Mouse (Mus musculus): ENCODE measurements around the gene Gm20605. TPM values are rescaled to one million over a fixed set of nuclear protein-coding genes. Genes with fewer than 3 reads are reported as not detected.
A peak's percentile ranks its signal among the peaks of the same experiment; 100 is the strongest.

Gm20605 gene
- total RNA-seq, 2 experiments from 2014 or later = 11.0 to 14.7 TPM

GRCm38 (mm10) chr5:137649251-137649650, 20.3 kb downstream of the Gm20605 start:
- no peak for DNase-seq (ENCODE audit: low spot score in 2 of 2)

- no peak for DNase-seq (ENCODE audit: low spot score in 2 of 2)
Measured at GRCm38 (mm10) chr5:137649669-137650571, 20.9 kb downstream of the Gm20605 start.

GRCm38 (mm10) chr5:137652474-137652873, 23.5 kb downstream of the Gm20605 start:
- peak in 1 of 2 experiments; percentile 55 for DNase-seq (ENCODE audit: low spot score in 2 of 2)

- no peak for DNase-seq (ENCODE audit: low spot score in 2 of 2)
Measured at GRCm38 (mm10) chr5:137653366-137653765, 24.4 kb downstream of the Gm20605 start.

- DNase-seq (ENCODE audit: low spot score in 2 of 2) = no peak
Measured at GRCm38 (mm10) chr5:137654746-137655145, 25.8 kb downstream of the Gm20605 start.

GRCm38 (mm10) chr5:137656977-137657376, 28.0 kb downstream of the Gm20605 start:
- DNase-seq (ENCODE audit: low spot score in 2 of 2) = peak; percentile 74 to 86

GRCm38 (mm10) chr5:137660064-137660688, 31.2 kb downstream of the Gm20605 start:
- no peak for DNase-seq (ENCODE audit: low spot score in 2 of 2)

- no peak for DNase-seq (ENCODE audit: low spot score in 2 of 2)
Measured at GRCm38 (mm10) chr5:137663057-137663456, 34.1 kb downstream of the Gm20605 start.

GRCm38 (mm10) chr5:137668971-137669370, 40.0 kb downstream of the Gm20605 start:
- DNase-seq (ENCODE audit: low spot score in 2 of 2) = no peak

- no peak for DNase-seq (ENCODE audit: low spot score in 2 of 2)
Measured at GRCm38 (mm10) chr5:137670240-137670639, 41.3 kb downstream of the Gm20605 start.

- DNase-seq (ENCODE audit: low spot score in 2 of 2) = no peak
Measured at GRCm38 (mm10) chr5:137671443-137672240, 42.7 kb downstream of the Gm20605 start.

- DNase-seq (ENCODE audit: low spot score in 2 of 2) = no peak
Measured at GRCm38 (mm10) chr5:137672361-137672760, 43.4 kb downstream of the Gm20605 start.

GRCm38 (mm10) chr5:137673015-137673414, 44.0 kb downstream of the Gm20605 start:
- DNase-seq (ENCODE audit: low spot score in 2 of 2) = no peak

- DNase-seq (ENCODE audit: low spot score in 2 of 2) = no peak
Measured at GRCm38 (mm10) chr5:137674786-137675185, 45.8 kb downstream of the Gm20605 start.

GRCm38 (mm10) chr5:137677859-137678258, 48.9 kb downstream of the Gm20605 start:
- DNase-seq (ENCODE audit: low spot score in 2 of 2) = peak in 1 of 2 experiments; percentile 58

- DNase-seq (ENCODE audit: low spot score in 2 of 2) = no peak
Measured at GRCm38 (mm10) chr5:137678736-137679135, 49.8 kb downstream of the Gm20605 start.

GRCm38 (mm10) chr5:137679726-137680125, 50.8 kb downstream of the Gm20605 start:
- no peak for DNase-seq (ENCODE audit: low spot score in 2 of 2)

GRCm38 (mm10) chr5:137682526-137682925, 53.6 kb downstream of the Gm20605 start:
- no peak for DNase-seq (ENCODE audit: low spot score in 2 of 2)

- DNase-seq (ENCODE audit: low spot score in 2 of 2) = no peak
Measured at GRCm38 (mm10) chr5:137683388-137684293, 54.7 kb downstream of the Gm20605 start.

All from layer of hippocampus, postnatal 14 days (tissue).